Mouse (Mus musculus) left cerebral cortex, adult 9 months (tissue): ENCODE results near the gene Gm42878.
A peak's percentile ranks its signal among the peaks of the same experiment; 100 is the strongest.
"Not testable (repeated sequence)": the region's sequence is repeated elsewhere in the genome, so short reads cannot be mapped to it uniquely, and the experiment has no call there.

Source experiments
- DNase-seq, 2 experiments: peaks; one replicate each; pipeline ENCODE4 v3.0.0; 2022; ENCODE audit warnings: low spot score in 2 of 2

The Gm42878 gene

GRCm38 (mm10) chr5:121564468-121564895 is 19.2 kb upstream of the Gm42878 start:
- peak in 1 of 2 experiments; percentile 89 for DNase-seq

- DNase-seq: no peak
These were observed 17.2 kb upstream of the Gm42878 start for GRCm38 (mm10) chr5:121562436-121562835.

GRCm38 (mm10) chr5:121549196-121549595 is 3.9 kb upstream of the Gm42878 start:
- DNase-seq: no peak

- DNase-seq: no peak
These were observed 1.8 kb upstream of the Gm42878 start for GRCm38 (mm10) chr5:121547084-121547483.

- DNase-seq: peak in 1 of 2 experiments; percentile 37
These were observed 1.2 kb upstream of the Gm42878 start for GRCm38 (mm10) chr5:121546530-121546895.

GRCm38 (mm10) chr5:121545793-121546529 is 679 bp upstream of the Gm42878 start, which contains the start of gene Mapkapk5:
Mapkapk5 (minus strand) TSS chr5:121545905.
- DNase-seq: peak; percentile 89 to 96

- no peak for DNase-seq
These were observed 1.9 kb downstream of the Gm42878 start for GRCm38 (mm10) chr5:121543370-121543769.

GRCm38 (mm10) chr5:121541235-121541634 is 4.0 kb downstream of the Gm42878 start:
- no peak for DNase-seq

GRCm38 (mm10) chr5:121540066-121540465 is 5.2 kb downstream of the Gm42878 start:
- DNase-seq: no peak

- no peak for DNase-seq
These were observed 7.7 kb downstream of the Gm42878 start for GRCm38 (mm10) chr5:121537588-121537987.

GRCm38 (mm10) chr5:121536921-121537555 is 8.2 kb downstream of the Gm42878 start:
- DNase-seq: no peak

GRCm38 (mm10) chr5:121535116-121535515 is 10.2 kb downstream of the Gm42878 start:
- DNase-seq: no peak

GRCm38 (mm10) chr5:121534521-121534920 is 10.8 kb downstream of the Gm42878 start:
- no peak for DNase-seq

- DNase-seq: no peak
These were observed 18.3 kb downstream of the Gm42878 start for GRCm38 (mm10) chr5:121526961-121527360.

- no peak for DNase-seq
These were observed 18.8 kb downstream of the Gm42878 start for GRCm38 (mm10) chr5:121526526-121526925.

- DNase-seq: no peak
These were observed 19.4 kb downstream of the Gm42878 start for GRCm38 (mm10) chr5:121525774-121526450.

- not testable (repeated sequence) for DNase-seq
These were observed 25.5 kb downstream of the Gm42878 start for GRCm38 (mm10) chr5:121519758-121520157.

GRCm38 (mm10) chr5:121518983-121519382 is 26.3 kb downstream of the Gm42878 start:
- no peak for DNase-seq

GRCm38 (mm10) chr5:121510009-121510408 is 35.3 kb downstream of the Gm42878 start:
- no peak for DNase-seq

- no peak for DNase-seq
These were observed 38.4 kb downstream of the Gm42878 start for GRCm38 (mm10) chr5:121506846-121507245.

GRCm38 (mm10) chr5:121503231-121503630 is 42.1 kb downstream of the Gm42878 start, which contains the start of gene Adam1b:
Adam1b (minus strand) TSS chr5:121503435.
- DNase-seq: no peak

GRCm38 (mm10) chr5:121501424-121501996 is 43.8 kb downstream of the Gm42878 start:
- DNase-seq: not testable (repeated sequence)
